ENCODE assay signal across 8 mouse cellular contexts in genomic region chr12:15816254-15816605, GRCm38 (mm10). TPM values are rescaled to one million over a fixed set of nuclear protein-coding genes. Genes with fewer than 3 reads are reported as not detected.
A peak's percentile ranks its signal among the peaks of the same experiment; 100 is the strongest.
DNase-seq lines count a peak whose midpoint lies in the region; ATAC-seq lines count a peak whose summit lies in the region.

No protein-coding gene starts in this region.

- H3K4me3 ChIP-seq in embryonic facial prominence, embryonic 12.5 days = peak overlapping the region; percentile 87
- H3K4me3 ChIP-seq in liver, embryonic 11.5 days (ENCODE audit: low read depth, low read length) = peak overlapping the region; percentile 67
- H3K4me3 ChIP-seq in neural tube, embryonic 12.5 days = peak overlapping the region; percentile 88

- H3K9ac ChIP-seq in embryonic facial prominence, embryonic 12.5 days = peak overlapping the region; percentile 94
- peak overlapping the region; percentile 67 for H3K9ac ChIP-seq in liver, embryonic 11.5 days (ENCODE audit: low read depth, low read length)
- H3K9ac ChIP-seq in neural tube, embryonic 12.5 days = peak overlapping the region; percentile 94

- peak overlapping the region; percentile 67 for H3K4me2 ChIP-seq in embryonic facial prominence, embryonic 12.5 days (replicated peaks)
- H3K4me2 ChIP-seq in liver, embryonic 11.5 days = peak overlapping the region; percentile 93
- peak overlapping the region; percentile 61 for H3K4me2 ChIP-seq in neural tube, embryonic 12.5 days (replicated peaks)

- intact Hi-C loops in heart, postnatal 36 days (cut with DNase I) = loop anchor here (1.0 to 5.0 kb wide), 11 partner anchors 35 to 717 kb away; no protein-coding TSS in a partner anchor

- WGBS in embryonic facial prominence, embryonic 12.5 days = under 1% methylated on average over 23 of the region's 23 CpGs
- WGBS in liver, embryonic 11.5 days = under 1% methylated on average over 23 of the region's 23 CpGs
- WGBS in neural tube, embryonic 12.5 days = under 1% methylated on average over 23 of the region's 23 CpGs

- H3K9me3 ChIP-seq in embryonic facial prominence, embryonic 12.5 days = no peaks in the 10 kb centered on the region
- no peaks in the 10 kb centered on the region for H3K9me3 ChIP-seq in liver, embryonic 11.5 days (ENCODE audit: control insufficient read depth, low read length)
- H3K9me3 ChIP-seq in neural tube, embryonic 12.5 days = no peaks in the 10 kb centered on the region

- no peaks in the 10 kb centered on the region for H3K27me3 ChIP-seq in embryonic facial prominence, embryonic 12.5 days
- peaks cover 39% of the 10 kb centered on the region for H3K27me3 ChIP-seq in liver, embryonic 11.5 days (replicated peaks; ENCODE audit: control insufficient read depth, insufficient read depth, low read length)
- no peaks in the 10 kb centered on the region for H3K27me3 ChIP-seq in neural tube, embryonic 12.5 days (replicated peaks)

- H3K4me1 ChIP-seq in embryonic facial prominence, embryonic 12.5 days = peaks cover 16% of the 10 kb centered on the region
- H3K4me1 ChIP-seq in liver, embryonic 11.5 days (replicated peaks; ENCODE audit: control insufficient read depth, insufficient read depth, low read length) = no peaks in the 10 kb centered on the region
- H3K4me1 ChIP-seq in neural tube, embryonic 12.5 days = peaks cover 18% of the 10 kb centered on the region

- peak overlapping the region; percentile 95 for H3K27ac ChIP-seq in embryonic facial prominence, embryonic 12.5 days
- H3K27ac ChIP-seq in liver, embryonic 11.5 days (ENCODE audit: low read depth, low read length) = peak overlapping the region; percentile 43; the same call in 1 of the 2 replicates
- peak overlapping the region; percentile 74 for H3K27ac ChIP-seq in neural tube, embryonic 12.5 days

- H3K36me3 ChIP-seq in embryonic facial prominence, embryonic 12.5 days = no peaks in the 10 kb centered on the region
- no peaks in the 10 kb centered on the region for H3K36me3 ChIP-seq in liver, embryonic 11.5 days (ENCODE audit: control insufficient read depth, insufficient read depth, low read length)
- no peaks in the 10 kb centered on the region for H3K36me3 ChIP-seq in neural tube, embryonic 12.5 days

- DNase-seq in cerebellum, postnatal 10 days = peak; percentile 70 to 72
- DNase-seq in cerebellum, adult 11-12 months = no peak
- DNase-seq in 3134 (ENCODE audit: extremely low read depth, insufficient read length, low spot score) = peak; percentile 64
- peak; percentile 66 to 77 for DNase-seq in heart, postnatal 36 days
- peak; percentile 70 for DNase-seq in liver, embryonic 11.5 days (ENCODE audit: low spot score)
- DNase-seq in thymus, postnatal 10 days (ENCODE audit: low spot score in 2 of 2) = peak; percentile 58 to 68

- peak; percentile 41 for ATAC-seq in embryonic facial prominence, embryonic 12.5 days (ENCODE audit: insufficient number of reproducible peaks, insufficient read depth, low FRiP score, low TSS enrichment)
- peak; percentile 35; the same call in 1 of the 2 replicates for ATAC-seq in liver, embryonic 11.5 days (replicated peaks; ENCODE audit: low FRiP score)
- peak; percentile 11 for ATAC-seq in neural tube, embryonic 12.5 days (ENCODE audit: low FRiP score, low read depth)

RNA-seq across cellular contexts. Expression of gene Trib2, which starts 0.5 kb away (rescaled TPM):
- 60.2 and 66.4 TPM in 2 replicates for polyA plus RNA-seq in embryonic facial prominence, embryonic 12.5 days (2016; fragmentation: Nextera tagmentation; extraction: Ambion mirVana)
- total RNA-seq in heart, postnatal 36 days (2021) = 10 to 100 TPM; 32.3 to 38.6 TPM
- polyA plus RNA-seq in liver, embryonic 11.5 days (2014; fragmentation: Nextera tagmentation; extraction: Ambion mirVana) = 6.4 and 9.4 TPM in 2 replicates
- polyA plus RNA-seq in neural tube, embryonic 12.5 days (2016; fragmentation: Nextera tagmentation; extraction: Ambion mirVana) = 101 and 104 TPM in 2 replicates

Comparison
In these comparisons a context has a peak if more than half of its experiments do, and no peak if none do; other contexts are left out.
1. H3K27ac ChIP-seq: peak in every context shown above with its lines; median percentile 95 in embryonic facial prominence, embryonic 12.5 days; 74 in neural tube, embryonic 12.5 days; 43 in liver, embryonic 11.5 days.